17 mouse cellular contexts compared by ENCODE assay signal in genomic region chr7:125975414-125975813, GRCm38 (mm10).
"Had no signal": no experiment of that assay in that cellular context is flagged by ENCODE, and none has a peak within 500 bp of the region (broad histone marks: within the 10 kb centered on the region; RNA-seq: fewer than 3 reads in every experiment).

No protein-coding gene starts in this region.

- H3K36me3 ChIP-seq: lung, embryonic 15.5 days; midbrain, embryonic 12.5 days; midbrain, embryonic 15.5 days; neural tube, embryonic 12.5 days; stomach, embryonic 15.5 days had no signal

- H3K27me3 ChIP-seq: lung, embryonic 15.5 days; midbrain, embryonic 12.5 days; midbrain, embryonic 15.5 days; neural tube, embryonic 12.5 days; stomach, embryonic 15.5 days had no signal

- H3K9ac ChIP-seq: liver, embryonic 14.5 days; lung, embryonic 15.5 days; midbrain, embryonic 12.5 days; midbrain, embryonic 15.5 days; neural tube, embryonic 12.5 days; stomach, embryonic 15.5 days had no signal

- H3K27ac ChIP-seq: liver, embryonic 14.5 days; lung, embryonic 15.5 days; macrophage; midbrain, embryonic 12.5 days; midbrain, embryonic 15.5 days; neural tube, embryonic 12.5 days; stomach, embryonic 15.5 days; stomach, postnatal 0 days had no signal

- H3K4me1 ChIP-seq: lung, embryonic 15.5 days; megakaryocyte, embryonic 14.5 days; neural tube, embryonic 12.5 days; stomach, embryonic 15.5 days had no signal

- DNase-seq: lung, adult 2 months; lung, postnatal 14 days; lung, postnatal 36 days; right cerebral cortex, postnatal 14 days; thymus, adult 2 months; thymus, postnatal 25 days; thymus, postnatal 4 days had no signal

- H3K4me2 ChIP-seq: lung, embryonic 15.5 days; midbrain, embryonic 12.5 days; midbrain, embryonic 15.5 days; neural tube, embryonic 12.5 days; stomach, embryonic 15.5 days had no signal

- H3K9me3 ChIP-seq: lung, embryonic 15.5 days; midbrain, embryonic 12.5 days; midbrain, embryonic 15.5 days; neural tube, embryonic 12.5 days; stomach, embryonic 15.5 days had no signal

- H3K4me3 ChIP-seq: lung, embryonic 15.5 days; megakaryocyte, embryonic 14.5 days; midbrain, embryonic 12.5 days; midbrain, embryonic 15.5 days; neural tube, embryonic 12.5 days; stomach, embryonic 15.5 days had no signal

- ATAC-seq: lung, postnatal 0 days; midbrain, embryonic 15.5 days had no signal
